Mouse (Mus musculus): ENCODE data around the gene Hltf. TPM values are rescaled to one million over a fixed set of nuclear protein-coding genes. Genes with fewer than 3 reads are reported as not detected.

Hltf gene
- total RNA-seq, 2 experiments from 2014 or later: 2.7 to 4.4 TPM

- DNase-seq: no peak
- intact Hi-C loops (cut with DNase I): no loop called here
- no peak overlapping the region for H3K27ac ChIP-seq
- no peak for TF ChIP-seq CTCF (IDR thresholded peaks at IDR 0.05)
- no peak overlapping the region for H3K4me3 ChIP-seq
These were observed 83.6 kb downstream of the Hltf start for GRCm38 (mm10) chr3:20141240-20141639.

- H3K27ac ChIP-seq: no peak overlapping the region
- intact Hi-C loops (cut with DNase I): no loop called here
- no peak for DNase-seq
- no peak overlapping the region for H3K4me3 ChIP-seq
- no peak for TF ChIP-seq CTCF (IDR thresholded peaks at IDR 0.05)
These were observed 84.1 kb downstream of the Hltf start for GRCm38 (mm10) chr3:20141679-20142078.

- TF ChIP-seq CTCF (IDR thresholded peaks at IDR 0.05): no peak
- H3K27ac ChIP-seq: no peak overlapping the region
- H3K4me3 ChIP-seq: no peak overlapping the region
- intact Hi-C loops (cut with DNase I): no loop called here
- no peak for DNase-seq
These were observed 84.5 kb downstream of the Hltf start for GRCm38 (mm10) chr3:20142101-20142500.

- DNase-seq: no peak
- no peak for TF ChIP-seq CTCF (IDR thresholded peaks at IDR 0.05)
- intact Hi-C loops (cut with DNase I): no loop called here
- Histone ChIP-seq H3K4me3 (no peak overlapping the region), H3K27ac (no peak overlapping the region)
These were observed 85.0 kb downstream of the Hltf start for GRCm38 (mm10) chr3:20142576-20142975.

- H3K27ac ChIP-seq: peak overlapping the region; percentile 41; the same call in 1 of the 2 replicates
- intact Hi-C loops (cut with DNase I): no loop called here
- no peak overlapping the region for H3K4me3 ChIP-seq
- no peak for DNase-seq
- no peak for TF ChIP-seq CTCF (IDR thresholded peaks at IDR 0.05)
These were observed 86.1 kb downstream of the Hltf start for GRCm38 (mm10) chr3:20143726-20144125.

GRCm38 (mm10) chr3:20144401-20144800 lies 86.8 kb downstream of the Hltf start:
- TF ChIP-seq CTCF (IDR thresholded peaks at IDR 0.05): no peak
- Histone ChIP-seq H3K4me3 (no peak overlapping the region), H3K27ac (peak overlapping the region; percentile 41)
- no peak for DNase-seq
- intact Hi-C loops (cut with DNase I): no loop called here

GRCm38 (mm10) chr3:20145696-20146113 lies 88.1 kb downstream of the Hltf start:
- DNase-seq: no peak
- Histone ChIP-seq H3K27ac (peak overlapping the region; percentile 6; the same call in 1 of the 2 replicates), H3K4me3 (no peak overlapping the region)
- TF ChIP-seq CTCF (IDR thresholded peaks at IDR 0.05): no peak
- intact Hi-C loops (cut with DNase I): no loop called here

- H3K27ac ChIP-seq: peak overlapping the region; percentile 84
- intact Hi-C loops (cut with DNase I): no loop called here
- peak overlapping the region; percentile 32; the same call in 1 of the 2 replicates for H3K4me3 ChIP-seq
- no peak for TF ChIP-seq CTCF (IDR thresholded peaks at IDR 0.05)
- DNase-seq: no peak
These were observed 89.3 kb downstream of the Hltf start for GRCm38 (mm10) chr3:20146884-20147395.

GRCm38 (mm10) chr3:20147647-20148046 lies 90.0 kb downstream of the Hltf start:
- no peak for DNase-seq
- Histone ChIP-seq H3K27ac (peak overlapping the region; percentile 84), H3K4me3 (peak overlapping the region; percentile 10; the same call in 1 of the 2 replicates)
- intact Hi-C loops (cut with DNase I): no loop called here
- TF ChIP-seq CTCF (IDR thresholded peaks at IDR 0.05): no peak

- no peak for TF ChIP-seq CTCF (IDR thresholded peaks at IDR 0.05)
- DNase-seq: no peak
- intact Hi-C loops (cut with DNase I): loop anchor here (5.0 to 10.0 kb wide), 2 partner anchors 118 to 526 kb away; partner anchors contain the start of gene 1700064H15Rik
- no peak overlapping the region for H3K27ac ChIP-seq
- H3K4me3 ChIP-seq: no peak overlapping the region
These were observed 92.9 kb downstream of the Hltf start for GRCm38 (mm10) chr3:20150511-20150910.

- intact Hi-C loops (cut with DNase I): loop anchor here (5.0 to 10.0 kb wide), 2 partner anchors 119 to 527 kb away; partner anchors contain the start of gene 1700064H15Rik
These were observed 94.0 kb downstream of the Hltf start for GRCm38 (mm10) chr3:20151651-20152050.

GRCm38 (mm10) chr3:20154531-20155367 lies 97.1 kb downstream of the Hltf start, which contains the start of gene Gyg:
Gyg (minus strand) TSS chr3:20155317.
- intact Hi-C loops (cut with DNase I): loop anchor here (2.0 to 10.0 kb wide), 4 partner anchors 24 to 530 kb away; partner anchors contain the start of gene 1700064H15Rik
- Histone ChIP-seq H3K4me3 (peak within 1 kb of the TSS; percentile 95), H3K27ac (peak within 1 kb of the TSS; percentile 98)
- TF ChIP-seq CTCF (IDR thresholded peaks at IDR 0.05): peak; percentile 38; the same call in 1 of the 2 replicates
- peak; percentile 90 for DNase-seq

More at GRCm38 (mm10) chr3:20151651-20152050, 94.0 kb downstream of the Hltf start:
- DNase-seq: no peak
- no peak for TF ChIP-seq CTCF (IDR thresholded peaks at IDR 0.05)
- Histone ChIP-seq H3K27ac (peak overlapping the region; percentile 21; the same call in 1 of the 2 replicates), H3K4me3 (no peak overlapping the region)

- no peak for DNase-seq
- H3K27ac ChIP-seq: peak overlapping the region; percentile 98
- intact Hi-C loops (cut with DNase I): loop anchor here (2.0 to 10.0 kb wide), 3 partner anchors 25 to 531 kb away; partner anchors contain the start of gene 1700064H15Rik
- peak overlapping the region; percentile 95 for H3K4me3 ChIP-seq
- TF ChIP-seq CTCF (IDR thresholded peaks at IDR 0.05): no peak
These were observed 97.9 kb downstream of the Hltf start for GRCm38 (mm10) chr3:20155476-20155875.
